Mouse (Mus musculus): ENCODE measurements around the gene Chp1.
"Not testable (repeated sequence)": the region's sequence is repeated elsewhere in the genome, so short reads cannot be mapped to it uniquely, and the experiment has no call there.

Gene Chp1

GRCm38 (mm10) chr2:119619002-119619401, 71.5 kb downstream of the Chp1 start:
- DNase-seq (ENCODE audit: extremely low spot score, low read depth, low spot score): not testable (repeated sequence)

GRCm38 (mm10) chr2:119621302-119621701, 73.8 kb downstream of the Chp1 start:
- DNase-seq (ENCODE audit: extremely low spot score, low read depth, low spot score): no peak

Data from hindlimb bud, embryonic 11.5 days (tissue).